Mouse (Mus musculus) urinary bladder, postnatal 0 days (tissue): ENCODE data around the gene Dgcr6. TPM values are rescaled to one million over a fixed set of nuclear protein-coding genes. Genes with fewer than 3 reads are reported as not detected.

Experiments
- polyA plus RNA-seq: library from polyadenylated mRNA; unstranded; fragments of >200 nt; fragmentation: Nextera tagmentation; extraction: Ambion mirVana; gene quantifications from 2 replicates; pipeline ENCODE4 v1.2.1, GENCODE M21; 2015

Gene Dgcr6
- 253 and 287 TPM in 2 replicates for polyA plus RNA-seq

GRCm38 (mm10) chr16:18052731-18053202, at the start of gene Dgcr6:
Gene Dgcr6 (plus strand): TSS chr16:18052860.

Other genes with a start within 250 kb of the Dgcr6 start
- not detected in 2 replicates for gene B830017H08Rik, start 219.7 kb upstream of the Dgcr6 start, polyA plus RNA-seq
- gene Car15, start 214.5 kb upstream of the Dgcr6 start, polyA plus RNA-seq, result 0.59 and 1.1 TPM in 2 replicates
- gene Gm20518, start 161.2 kb upstream of the Dgcr6 start, polyA plus RNA-seq, result 0.08 TPM in 1 of 2 replicates, not detected in the other
- gene Tssk1, start 158.6 kb upstream of the Dgcr6 start, polyA plus RNA-seq, result 0.04 TPM in 1 of 2 replicates, not detected in the other
- gene Dgcr2, start 154.3 kb upstream of the Dgcr6 start, polyA plus RNA-seq, result 35.8 and 36.9 TPM in 2 replicates
- gene Tssk2, start 154.2 kb upstream of the Dgcr6 start, polyA plus RNA-seq, result not detected in 2 replicates
- 19.0 and 19.6 TPM in 2 replicates for gene Ess2, start 141.5 kb upstream of the Dgcr6 start, polyA plus RNA-seq
- not detected in 2 replicates for gene Gsc2, start 137.8 kb upstream of the Dgcr6 start, polyA plus RNA-seq
- 81.9 and 102 TPM in 2 replicates for gene Slc25a1, start 124.6 kb upstream of the Dgcr6 start, polyA plus RNA-seq
- not detected in 2 replicates for gene Vpreb2, start 72.4 kb upstream of the Dgcr6 start, polyA plus RNA-seq
- gene Prodh, start 37.3 kb downstream of the Dgcr6 start, polyA plus RNA-seq, result 15.0 and 19.2 TPM in 2 replicates
- gene Rtn4r, start 74.8 kb downstream of the Dgcr6 start, polyA plus RNA-seq, result 13.5 and 16.2 TPM in 2 replicates
- gene Ccdc188, start 165.0 kb downstream of the Dgcr6 start, polyA plus RNA-seq, result not detected in 2 replicates
- gene Zdhhc8, start 182.3 kb downstream of the Dgcr6 start, polyA plus RNA-seq, result 13.8 and 14.6 TPM in 2 replicates
- 43.9 and 45.4 TPM in 2 replicates for gene Trmt2a, start 195.8 kb downstream of the Dgcr6 start, polyA plus RNA-seq
- gene Ranbp1, start 195.9 kb downstream of the Dgcr6 start, polyA plus RNA-seq, result 225 and 297 TPM in 2 replicates
- gene Gm49776, start 205.5 kb downstream of the Dgcr6 start, polyA plus RNA-seq, result 1.3 TPM in 1 of 2 replicates, not detected in the other
- 11.5 and 11.7 TPM in 2 replicates for gene Dgcr8, start 236.4 kb downstream of the Dgcr6 start, polyA plus RNA-seq